In genomic region chr2:119837616-119838015, GRCm38 (mm10) we compare ENCODE assay signal across 9 mouse cellular contexts. TPM values are rescaled to one million over a fixed set of nuclear protein-coding genes. Genes with fewer than 3 reads are reported as not detected.
"Had no signal": no experiment of that assay in that cellular context is flagged by ENCODE, and none has a peak within 500 bp of the region (broad histone marks: within the 10 kb centered on the region; RNA-seq: fewer than 3 reads in every experiment).

No protein-coding gene starts in this region.

- DNase-seq: lung, embryonic 14.5 days; lung, postnatal 10 days; lung, postnatal 4 days; midbrain, embryonic 14.5 days; right cerebral cortex, postnatal 14 days; thymus, adult 2 months; thymus, postnatal 25 days; thymus, postnatal 4 days had no signal

RNA-seq across cellular contexts. Expression of gene Tyro3, which starts 40.1 kb away (rescaled TPM):
- total RNA-seq: megakaryocyte-erythroid progenitor cell, adult 5-6 weeks had no signal
